Mouse (Mus musculus): ENCODE results near the gene Ninj2. TPM values are rescaled to one million over a fixed set of nuclear protein-coding genes. Genes with fewer than 3 reads are reported as not detected.

Ninj2 gene
- not detected in 2 replicates for polyA plus RNA-seq (2014; fragmentation: Nextera tagmentation; extraction: Ambion mirVana)

- Histone ChIP-seq H3K27me3 (ENCODE audit: control insufficient read depth, insufficient read depth, low read length) (no peaks in the 10 kb centered on the region), H3K4me2 (replicated peaks; ENCODE audit: low read depth, low read length) (no peak within 1 kb of the TSS), H3K4me1 (replicated peaks; ENCODE audit: control insufficient read depth, insufficient read depth, low read length) (no peaks in the 10 kb centered on the region), H3K9me3 (ENCODE audit: control insufficient read depth, low read length) (no peaks in the 10 kb centered on the region), H3K36me3 (ENCODE audit: control insufficient read depth, insufficient read depth, low read length) (no peaks in the 10 kb centered on the region), H3K9ac (ENCODE audit: low read depth, low read length) (no peak within 1 kb of the TSS), H3K27ac (ENCODE audit: low read depth, low read length) (no peak within 1 kb of the TSS), H3K4me3 (ENCODE audit: low read depth, low read length) (no peak within 1 kb of the TSS)
- DNase-seq (ENCODE audit: low spot score): no peak
- 71% methylated on average over 11 of the region's 11 CpGs for WGBS
- no peak for ATAC-seq (ENCODE audit: low FRiP score)
These were observed at the start of gene Ninj2 for GRCm38 (mm10) chr6:120093100-120093499. Ninj2 (plus strand) TSS chr6:120093350.

GRCm38 (mm10) chr6:120045406-120045805 is 47.7 kb upstream of the Ninj2 start:
- no peaks in the 10 kb centered on the region for H3K9me3 ChIP-seq (ENCODE audit: control insufficient read depth, low read length)
- H3K4me1 ChIP-seq (replicated peaks; ENCODE audit: control insufficient read depth, insufficient read depth, low read length): no peaks in the 10 kb centered on the region
- whole genome bisulfite sequencing: 83% methylated on average over 4 of the region's 4 CpGs
- ATAC-seq (ENCODE audit: low FRiP score): no peak
- H3K4me3 ChIP-seq (ENCODE audit: low read depth, low read length): no peak overlapping the region
- no peaks in the 10 kb centered on the region for H3K36me3 ChIP-seq (ENCODE audit: control insufficient read depth, insufficient read depth, low read length)
- no peak overlapping the region for H3K9ac ChIP-seq (ENCODE audit: low read depth, low read length)
- no peak overlapping the region for H3K4me2 ChIP-seq (replicated peaks; ENCODE audit: low read depth, low read length)
- no peak overlapping the region for H3K27ac ChIP-seq (ENCODE audit: low read depth, low read length)
- no peak for DNase-seq (ENCODE audit: low spot score)
- H3K27me3 ChIP-seq (ENCODE audit: control insufficient read depth, insufficient read depth, low read length): no peaks in the 10 kb centered on the region

- H3K27me3 ChIP-seq (ENCODE audit: control insufficient read depth, insufficient read depth, low read length): no peaks in the 10 kb centered on the region
- 86% methylated on average over 7 of the region's 7 CpGs for WGBS
- H3K4me3 ChIP-seq (ENCODE audit: low read depth, low read length): no peak overlapping the region
- ATAC-seq (ENCODE audit: low FRiP score): no peak
- DNase-seq (ENCODE audit: low spot score): no peak
- H3K9me3 ChIP-seq (ENCODE audit: control insufficient read depth, low read length): no peaks in the 10 kb centered on the region
- no peak overlapping the region for H3K9ac ChIP-seq (ENCODE audit: low read depth, low read length)
- H3K36me3 ChIP-seq (ENCODE audit: control insufficient read depth, insufficient read depth, low read length): no peaks in the 10 kb centered on the region
- no peak overlapping the region for H3K4me2 ChIP-seq (replicated peaks; ENCODE audit: low read depth, low read length)
- H3K4me1 ChIP-seq (replicated peaks; ENCODE audit: control insufficient read depth, insufficient read depth, low read length): no peaks in the 10 kb centered on the region
- H3K27ac ChIP-seq (ENCODE audit: low read depth, low read length): no peak overlapping the region
These were observed 45.4 kb upstream of the Ninj2 start for GRCm38 (mm10) chr6:120047705-120048292.

- H3K9ac ChIP-seq (ENCODE audit: low read depth, low read length): no peak overlapping the region
- no peak overlapping the region for H3K27ac ChIP-seq (ENCODE audit: low read depth, low read length)
- no peaks in the 10 kb centered on the region for H3K36me3 ChIP-seq (ENCODE audit: control insufficient read depth, insufficient read depth, low read length)
- no peaks in the 10 kb centered on the region for H3K27me3 ChIP-seq (ENCODE audit: control insufficient read depth, insufficient read depth, low read length)
- 86% methylated on average over 6 of the region's 6 CpGs for WGBS
- no peaks in the 10 kb centered on the region for H3K9me3 ChIP-seq (ENCODE audit: control insufficient read depth, low read length)
- ATAC-seq (ENCODE audit: low FRiP score) (no peak), DNase-seq (ENCODE audit: low spot score) (no peak)
- no peaks in the 10 kb centered on the region for H3K4me1 ChIP-seq (replicated peaks; ENCODE audit: control insufficient read depth, insufficient read depth, low read length)
- H3K4me3 ChIP-seq (ENCODE audit: low read depth, low read length): no peak overlapping the region
- H3K4me2 ChIP-seq (replicated peaks; ENCODE audit: low read depth, low read length): no peak overlapping the region
These were observed 38.7 kb upstream of the Ninj2 start for GRCm38 (mm10) chr6:120054412-120054811.

GRCm38 (mm10) chr6:120055666-120056540 is 37.2 kb upstream of the Ninj2 start:
- no peak overlapping the region for H3K4me2 ChIP-seq (replicated peaks; ENCODE audit: low read depth, low read length)
- no peak for ATAC-seq (ENCODE audit: low FRiP score)
- H3K4me3 ChIP-seq (ENCODE audit: low read depth, low read length): no peak overlapping the region
- H3K9ac ChIP-seq (ENCODE audit: low read depth, low read length): no peak overlapping the region
- DNase-seq (ENCODE audit: low spot score): no peak
- H3K27me3 ChIP-seq (ENCODE audit: control insufficient read depth, insufficient read depth, low read length): no peaks in the 10 kb centered on the region
- H3K27ac ChIP-seq (ENCODE audit: low read depth, low read length): no peak overlapping the region
- H3K36me3 ChIP-seq (ENCODE audit: control insufficient read depth, insufficient read depth, low read length): no peaks in the 10 kb centered on the region
- WGBS: 81% methylated on average over 2 of the region's 2 CpGs
- no peaks in the 10 kb centered on the region for H3K9me3 ChIP-seq (ENCODE audit: control insufficient read depth, low read length)
- no peaks in the 10 kb centered on the region for H3K4me1 ChIP-seq (replicated peaks; ENCODE audit: control insufficient read depth, insufficient read depth, low read length)

- Histone ChIP-seq H3K9me3 (ENCODE audit: control insufficient read depth, low read length) (no peaks in the 10 kb centered on the region), H3K36me3 (ENCODE audit: control insufficient read depth, insufficient read depth, low read length) (no peaks in the 10 kb centered on the region), H3K4me2 (replicated peaks; ENCODE audit: low read depth, low read length) (no peak overlapping the region), H3K27ac (ENCODE audit: low read depth, low read length) (no peak overlapping the region), H3K4me1 (replicated peaks; ENCODE audit: control insufficient read depth, insufficient read depth, low read length) (no peaks in the 10 kb centered on the region), H3K4me3 (ENCODE audit: low read depth, low read length) (no peak overlapping the region), H3K9ac (ENCODE audit: low read depth, low read length) (no peak overlapping the region), H3K27me3 (ENCODE audit: control insufficient read depth, insufficient read depth, low read length) (no peaks in the 10 kb centered on the region)
- no peak for DNase-seq (ENCODE audit: low spot score)
- 97% methylated on average over 5 of the region's 5 CpGs for WGBS
- no peak for ATAC-seq (ENCODE audit: low FRiP score)
These were observed 30.2 kb upstream of the Ninj2 start for GRCm38 (mm10) chr6:120062934-120063333.

- Histone ChIP-seq H3K27me3 (ENCODE audit: control insufficient read depth, insufficient read depth, low read length) (no peaks in the 10 kb centered on the region), H3K4me1 (replicated peaks; ENCODE audit: control insufficient read depth, insufficient read depth, low read length) (no peaks in the 10 kb centered on the region), H3K4me3 (ENCODE audit: low read depth, low read length) (no peak overlapping the region), H3K27ac (ENCODE audit: low read depth, low read length) (no peak overlapping the region), H3K36me3 (ENCODE audit: control insufficient read depth, insufficient read depth, low read length) (no peaks in the 10 kb centered on the region), H3K4me2 (replicated peaks; ENCODE audit: low read depth, low read length) (no peak overlapping the region), H3K9ac (ENCODE audit: low read depth, low read length) (no peak overlapping the region), H3K9me3 (ENCODE audit: control insufficient read depth, low read length) (no peaks in the 10 kb centered on the region)
- 35% methylated on average over 2 of the region's 2 CpGs for WGBS
- DNase-seq (ENCODE audit: low spot score) (no peak), ATAC-seq (ENCODE audit: low FRiP score) (no peak)
These were observed 28.5 kb upstream of the Ninj2 start for GRCm38 (mm10) chr6:120064627-120065026.

- no peak overlapping the region for H3K4me2 ChIP-seq (replicated peaks; ENCODE audit: low read depth, low read length)
- DNase-seq (ENCODE audit: low spot score): no peak
- H3K4me1 ChIP-seq (replicated peaks; ENCODE audit: control insufficient read depth, insufficient read depth, low read length): no peaks in the 10 kb centered on the region
- H3K4me3 ChIP-seq (ENCODE audit: low read depth, low read length): no peak overlapping the region
- no peaks in the 10 kb centered on the region for H3K36me3 ChIP-seq (ENCODE audit: control insufficient read depth, insufficient read depth, low read length)
- no peaks in the 10 kb centered on the region for H3K9me3 ChIP-seq (ENCODE audit: control insufficient read depth, low read length)
- WGBS: 78% methylated on average over 6 of the region's 6 CpGs
- no peaks in the 10 kb centered on the region for H3K27me3 ChIP-seq (ENCODE audit: control insufficient read depth, insufficient read depth, low read length)
- H3K9ac ChIP-seq (ENCODE audit: low read depth, low read length): no peak overlapping the region
- no peak for ATAC-seq (ENCODE audit: low FRiP score)
- no peak overlapping the region for H3K27ac ChIP-seq (ENCODE audit: low read depth, low read length)
These were observed 27.5 kb upstream of the Ninj2 start for GRCm38 (mm10) chr6:120065552-120066177.

Measured in hindbrain, embryonic 11.5 days (tissue).